Mouse (Mus musculus) embryonic facial prominence, embryonic 12.5 days (tissue): ENCODE results near the gene Paip2b. TPM values are rescaled to one million over a fixed set of nuclear protein-coding genes. Genes with fewer than 3 reads are reported as not detected.
A peak's percentile ranks its signal among the peaks of the same experiment; 100 is the strongest.
"Not testable (repeated sequence)": the region's sequence is repeated elsewhere in the genome, so short reads cannot be mapped to it uniquely, and the experiment has no call there.

Source experiments
- ATAC-seq: fragments of 200-750 bp; cut with Nextera tagmentation; 2 replicates; pipeline ENCODE4 v1.8.0; 2017; ENCODE audit not compliant: insufficient number of reproducible peaks, insufficient read depth, low FRiP score, low TSS enrichment
- H3K27ac ChIP-seq: fragments of 300-500 bp; sonication (generic); 2 replicates; pipeline ENCODE4 v1.5.1; 2016; ENCODE audit warnings: mild to moderate bottlenecking
- H3K27me3 ChIP-seq: fragments of 300-500 bp; sonication (generic); 2 replicates; pipeline ENCODE4 v1.6.1; 2016; ENCODE audit warnings: mild to moderate bottlenecking, moderate library complexity
- H3K36me3 ChIP-seq: fragments of 300-500 bp; sonication (generic); 2 replicates; pipeline ENCODE4 v1.6.1; 2016; ENCODE audit warnings: mild to moderate bottlenecking
- H3K4me1 ChIP-seq: fragments of 300-500 bp; sonication (generic); 2 replicates; pipeline ENCODE4 v1.6.1; 2016
- H3K4me2 ChIP-seq: fragments of 300-500 bp; sonication (generic); replicated peaks from 2 replicates; pipeline ENCODE4 v1.6.1; 2016; ENCODE audit warnings: mild to moderate bottlenecking, moderate library complexity
- H3K4me3 ChIP-seq: fragments of 300-500 bp; sonication (generic); 2 replicates; pipeline ENCODE4 v1.5.1; 2016; ENCODE audit warnings: mild to moderate bottlenecking
- H3K9ac ChIP-seq: fragments of 300-500 bp; sonication (generic); 2 replicates; pipeline ENCODE4 v1.6.1; 2016; ENCODE audit warnings: mild to moderate bottlenecking, moderate library complexity
- H3K9me3 ChIP-seq: fragments of 300-500 bp; sonication (generic); 2 replicates; pipeline ENCODE4 v1.6.1; 2016; ENCODE audit warnings: mild to moderate bottlenecking, moderate library complexity
- WGBS: fragments of 180-500 bp; shearing (Covaris S2); methylation state at CpG from one replicate; pipeline ENCODE4 v1.1.7; 2016; 5-methylcytosine and 5-hydroxymethylcytosine counted together
- polyA plus RNA-seq: library from polyadenylated mRNA; unstranded; fragments of >200 nt; fragmentation: Nextera tagmentation; extraction: Ambion mirVana; gene quantifications from 2 replicates; pipeline ENCODE4 v1.2.1, GENCODE M21; 2016

Gene Paip2b
- polyA plus RNA-seq, 1 experiment from 2014 or later = 20.0 TPM

DNA sequence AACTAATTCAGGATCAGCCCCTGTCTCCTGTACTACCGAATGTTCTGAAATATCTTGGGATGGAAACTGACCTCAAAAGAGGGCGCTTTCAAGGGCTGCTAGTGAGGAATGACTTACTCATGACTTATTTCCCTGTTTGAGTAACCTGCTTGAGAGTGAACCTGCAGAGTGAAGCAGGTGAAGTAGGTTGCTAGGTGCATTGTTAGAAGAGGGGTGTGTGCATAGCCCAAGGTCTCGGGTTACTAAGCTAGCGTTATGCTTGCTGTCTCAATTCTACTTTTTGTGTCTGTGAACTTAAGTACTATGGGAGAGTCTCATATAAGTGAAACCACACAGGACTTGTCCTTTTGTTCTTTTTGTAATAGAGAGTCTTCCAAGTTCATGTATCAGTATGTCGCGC is 8.5 kb upstream of the Paip2b start:
- Histone ChIP-seq H3K4me1 (no peaks in the 10 kb centered on the region), H3K4me2 (no peak overlapping the region), H3K27me3 (no peaks in the 10 kb centered on the region), H3K27ac (no peak overlapping the region), H3K9ac (no peak overlapping the region), H3K36me3 (no peaks in the 10 kb centered on the region), H3K9me3 (no peaks in the 10 kb centered on the region), H3K4me3 (no peak overlapping the region)
- ATAC-seq = no peak
- WGBS = 83% methylated on average over 6 of the region's 6 CpGs

GRCm38 (mm10) chr6:83838046-83838445 is 6.5 kb upstream of the Paip2b start:
- Histone ChIP-seq H3K27ac (no peak overlapping the region), H3K4me2 (no peak overlapping the region), H3K4me3 (no peak overlapping the region), H3K36me3 (no peaks in the 10 kb centered on the region), H3K4me1 (no peaks in the 10 kb centered on the region), H3K9ac (no peak overlapping the region), H3K27me3 (no peaks in the 10 kb centered on the region), H3K9me3 (no peaks in the 10 kb centered on the region)
- 90% methylated on average over 2 of the region's 2 CpGs for WGBS
- no peak for ATAC-seq

GRCm38 (mm10) chr6:83836826-83837225 is 5.3 kb upstream of the Paip2b start:
- Histone ChIP-seq H3K9me3 (no peaks in the 10 kb centered on the region), H3K27me3 (no peaks in the 10 kb centered on the region), H3K4me2 (no peak overlapping the region), H3K9ac (no peak overlapping the region), H3K27ac (no peak overlapping the region), H3K4me3 (no peak overlapping the region), H3K4me1 (no peaks in the 10 kb centered on the region), H3K36me3 (no peaks in the 10 kb centered on the region)
- 81% methylated on average over 2 of the region's 2 CpGs for WGBS
- no peak for ATAC-seq

DNA sequence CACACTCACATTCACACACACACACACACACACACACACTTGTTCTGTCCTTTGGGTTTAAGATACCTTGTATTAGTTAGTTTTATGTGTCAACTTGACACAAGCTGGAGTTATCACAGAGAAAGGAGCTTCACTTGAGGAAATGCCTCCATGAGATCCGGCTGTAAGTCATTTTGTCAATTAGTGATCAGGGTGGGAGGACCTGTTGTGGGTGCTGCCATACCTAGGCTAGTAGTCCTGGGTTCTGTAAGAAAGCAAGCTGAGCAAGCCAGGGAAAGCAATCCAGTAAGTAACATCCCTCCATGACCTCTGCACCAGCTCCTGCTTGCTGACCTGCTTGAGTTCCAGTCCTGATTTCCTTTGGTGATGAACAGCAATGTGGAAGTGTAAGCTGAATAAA is 852 bp upstream of the Paip2b start:
- ATAC-seq, H3K4me1 ChIP-seq, H3K9me3 ChIP-seq, H3K27me3 ChIP-seq, H3K36me3 ChIP-seq: not testable (repeated sequence)
- 55% methylated on average over 1 of the region's 1 CpGs for WGBS
- H3K4me3 ChIP-seq = peak overlapping the region; percentile 28
- H3K27ac ChIP-seq = 0 out of 2 replicates have a peak overlapping the region, but pooled peaks have one; percentile 46
- H3K4me2 ChIP-seq = peak overlapping the region; percentile 48
- H3K9ac ChIP-seq = 0 out of 2 replicates have a peak overlapping the region, but pooled peaks have one; percentile 24

DNA sequence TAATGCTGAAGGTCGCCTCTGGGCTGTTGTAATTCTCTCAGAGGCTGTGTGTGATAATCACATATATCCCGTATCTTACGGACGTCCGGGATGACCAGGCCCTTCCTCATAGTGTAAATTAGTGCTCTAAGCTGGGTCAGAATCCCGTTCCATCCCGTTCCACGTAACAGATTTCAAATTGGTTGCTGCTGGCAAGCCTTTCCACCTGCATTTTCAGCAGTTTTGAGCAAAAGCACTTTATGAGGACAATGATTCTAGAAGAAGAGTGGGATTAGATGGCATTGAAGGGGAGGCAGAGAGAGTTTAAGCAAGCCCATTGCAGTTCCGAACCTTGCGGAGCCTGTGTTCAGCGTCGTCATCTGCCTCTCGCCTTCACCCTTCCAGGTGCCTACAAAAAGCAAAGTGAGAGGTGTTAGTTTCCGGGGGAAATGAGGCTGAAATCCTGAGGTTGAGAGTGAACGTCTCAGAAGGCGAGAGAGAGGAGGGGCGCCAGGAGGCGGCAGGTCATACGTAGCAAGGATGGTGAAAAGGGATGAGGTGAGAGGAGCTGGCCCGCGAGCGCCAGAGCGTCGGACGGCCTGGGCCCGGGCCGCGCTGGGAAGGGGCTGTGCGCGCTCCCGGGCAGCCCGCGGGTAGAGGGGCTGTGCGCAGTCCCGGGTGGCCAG is 468 bp downstream of the Paip2b start:
- Histone ChIP-seq H3K27me3 (no peaks in the 10 kb centered on the region), H3K4me1 (0 out of 2 replicates have a peak, but pooled peaks cover 4% of the 10 kb centered on the region), H3K36me3 (0 out of 2 replicates have a peak, but pooled peaks cover 5% of the 10 kb centered on the region), H3K9me3 (no peaks in the 10 kb centered on the region), H3K27ac (peak overlapping the region; percentile 69), H3K4me3 (peak overlapping the region; percentile 54), H3K9ac (peak overlapping the region; percentile 64), H3K4me2 (peak overlapping the region; percentile 82)
- ATAC-seq = no peak; the same call in 1 of the 2 replicates
- under 1% methylated on average over 33 of the region's 35 CpGs for WGBS

DNA sequence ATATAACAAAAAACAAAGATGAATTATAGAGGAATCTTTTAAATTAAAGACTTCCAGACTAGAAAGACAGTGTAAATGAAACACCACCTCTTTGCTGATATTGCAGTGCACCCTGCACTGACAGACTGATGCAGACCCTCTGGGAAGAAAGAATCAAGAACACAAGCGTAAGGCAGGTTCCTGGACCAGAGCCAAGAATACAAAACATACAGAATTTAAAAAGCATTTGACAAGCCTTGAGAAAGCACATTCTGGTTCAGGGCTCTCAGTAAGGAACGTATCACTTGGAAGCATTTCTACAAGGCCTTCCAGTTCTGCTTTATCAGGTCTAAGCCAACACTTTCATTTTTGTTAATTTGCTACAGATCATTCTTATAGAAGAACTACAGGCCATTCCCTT is 9.7 kb downstream of the Paip2b start:
- WGBS = 46% methylated on average over 2 of the region's 2 CpGs
- no peaks in the 10 kb centered on the region for H3K27me3 ChIP-seq
- no peaks in the 10 kb centered on the region for H3K36me3 ChIP-seq
- H3K4me3 ChIP-seq = no peak overlapping the region
- no peak overlapping the region for H3K4me2 ChIP-seq
- H3K4me1 ChIP-seq = peaks cover 7% of the 10 kb centered on the region
- H3K9me3 ChIP-seq = no peaks in the 10 kb centered on the region
- ATAC-seq = no peak
- H3K9ac ChIP-seq = no peak overlapping the region
- H3K27ac ChIP-seq = no peak overlapping the region

DNA sequence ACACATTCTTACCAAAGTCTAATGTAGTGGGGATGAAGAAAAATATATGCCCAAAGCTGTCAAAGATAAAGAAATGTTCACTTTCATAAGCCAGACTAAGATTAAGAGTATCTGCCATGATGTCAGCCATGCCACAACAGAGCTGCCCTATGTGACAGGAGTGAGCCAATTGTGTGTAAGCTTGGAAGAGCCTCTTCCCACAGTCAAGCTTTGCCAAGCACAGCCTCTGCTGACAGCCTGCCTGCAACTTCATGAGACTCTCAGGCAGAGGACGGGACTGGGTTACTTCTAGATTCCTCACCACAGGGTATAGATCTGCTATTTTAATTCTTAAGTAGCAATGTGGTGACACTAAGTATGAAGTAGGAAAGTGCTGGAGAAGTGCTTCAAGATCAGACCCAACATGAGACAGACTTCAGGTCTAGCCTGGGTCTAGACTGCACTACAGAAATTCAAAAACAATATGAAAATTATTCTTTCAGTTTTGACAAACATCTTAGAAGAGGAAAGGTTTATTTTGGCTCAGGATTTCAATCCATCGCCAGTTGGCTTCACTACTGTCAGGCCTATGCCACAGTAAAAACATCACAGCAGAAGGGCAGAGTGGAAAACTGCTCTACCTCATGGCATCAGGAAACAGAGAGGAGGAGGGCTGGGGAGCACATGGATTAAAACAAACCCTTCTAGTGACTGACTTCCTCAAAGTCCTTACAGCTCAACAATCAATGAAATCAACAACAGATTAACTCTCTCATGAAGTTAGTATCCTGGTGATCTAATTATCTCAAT is 10.6 kb downstream of the Paip2b start:
- no peak for ATAC-seq
- Histone ChIP-seq H3K27ac (no peak overlapping the region), H3K4me1 (peaks cover 7% of the 10 kb centered on the region), H3K36me3 (peaks cover 3% of the 10 kb centered on the region; the same call in 1 of the 2 replicates), H3K9me3 (no peaks in the 10 kb centered on the region), H3K4me2 (no peak overlapping the region), H3K9ac (no peak overlapping the region), H3K27me3 (no peaks in the 10 kb centered on the region), H3K4me3 (no peak overlapping the region)
- WGBS = 83% methylated on average over 2 of the region's 2 CpGs

DNA sequence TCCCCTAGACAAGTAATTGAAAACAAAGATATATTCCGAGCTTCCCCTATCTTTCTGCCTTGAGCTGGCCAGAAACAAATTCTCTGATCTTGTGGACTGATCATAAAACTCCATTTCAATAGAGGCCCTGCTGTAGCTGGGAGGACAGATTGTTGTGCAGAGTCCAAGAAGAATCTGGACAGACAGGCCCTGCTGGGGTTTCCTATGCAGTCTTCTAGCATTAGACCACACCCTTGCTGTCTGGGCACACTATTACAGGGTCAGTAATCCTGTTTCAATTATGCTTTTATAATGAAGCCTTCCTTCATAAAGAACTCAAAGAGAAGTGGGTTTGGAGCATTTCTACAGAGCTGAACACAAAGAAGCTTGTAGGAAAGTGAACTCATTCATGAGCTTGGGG is 12.5 kb downstream of the Paip2b start:
- no peak overlapping the region for H3K4me2 ChIP-seq
- no peaks in the 10 kb centered on the region for H3K27me3 ChIP-seq
- H3K36me3 ChIP-seq = peaks cover 4% of the 10 kb centered on the region
- H3K9ac ChIP-seq = no peak overlapping the region
- WGBS = 79% methylated on average over 1 of the region's 1 CpGs
- no peak for ATAC-seq
- H3K4me3 ChIP-seq = no peak overlapping the region
- H3K27ac ChIP-seq = no peak overlapping the region
- H3K4me1 ChIP-seq = peaks cover 7% of the 10 kb centered on the region
- no peaks in the 10 kb centered on the region for H3K9me3 ChIP-seq

DNA sequence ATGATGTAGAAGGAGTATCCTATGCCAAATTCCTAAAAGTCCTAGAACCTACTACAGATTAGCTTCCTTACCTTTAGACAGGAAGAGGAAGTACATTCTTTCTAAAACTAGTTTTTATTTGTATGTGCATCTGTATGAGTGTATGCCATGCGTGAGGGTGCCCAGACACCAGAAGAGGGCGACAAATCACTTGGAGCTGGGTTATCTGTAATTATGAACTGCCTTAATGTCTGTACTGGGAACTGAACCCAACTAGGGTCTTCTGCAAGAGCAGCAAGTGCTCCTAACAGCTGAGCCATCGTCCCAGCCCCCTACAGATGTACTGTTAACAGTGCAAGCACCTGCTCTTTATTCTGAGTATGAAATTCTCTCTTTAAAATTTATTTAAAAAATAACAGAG is 15.7 kb downstream of the Paip2b start:
- Histone ChIP-seq H3K27ac (no peak overlapping the region), H3K27me3 (no peaks in the 10 kb centered on the region), H3K36me3 (peaks cover 16% of the 10 kb centered on the region), H3K9ac (no peak overlapping the region), H3K4me1 (no peaks in the 10 kb centered on the region), H3K4me3 (no peak overlapping the region), H3K4me2 (no peak overlapping the region), H3K9me3 (no peaks in the 10 kb centered on the region)
- no peak for ATAC-seq
- 93% methylated on average over 3 of the region's 3 CpGs for WGBS

DNA sequence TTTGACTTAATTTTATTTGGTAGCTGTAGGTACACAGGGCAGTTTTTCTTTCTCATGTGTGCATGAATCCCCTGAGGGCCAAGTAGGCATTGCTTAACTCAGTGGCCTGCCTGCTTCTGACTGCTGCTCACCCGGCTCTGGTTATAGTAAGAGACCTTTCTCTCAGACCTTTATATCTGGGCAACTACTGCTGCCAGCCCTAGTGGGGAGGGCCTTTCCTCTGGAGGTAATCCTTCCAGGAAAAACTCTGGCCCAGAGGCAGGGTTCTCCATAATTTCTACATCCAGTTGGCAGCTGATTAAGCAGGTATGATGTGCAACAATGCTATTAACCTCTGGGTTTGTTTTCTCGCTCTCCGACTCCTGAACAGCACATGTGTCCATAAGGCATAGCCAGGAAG is 28.7 kb downstream of the Paip2b start:
- ATAC-seq = no peak
- H3K27ac ChIP-seq = no peak overlapping the region
- no peaks in the 10 kb centered on the region for H3K9me3 ChIP-seq
- H3K4me3 ChIP-seq = no peak overlapping the region
- H3K9ac ChIP-seq = no peak overlapping the region
- peaks cover 44% of the 10 kb centered on the region for H3K36me3 ChIP-seq
- WGBS = 83% methylated on average over 3 of the region's 3 CpGs
- no peaks in the 10 kb centered on the region for H3K27me3 ChIP-seq
- H3K4me1 ChIP-seq = no peaks in the 10 kb centered on the region
- no peak overlapping the region for H3K4me2 ChIP-seq

- WGBS = 93% methylated on average over 5 of the region's 5 CpGs
- H3K9me3 ChIP-seq = no peaks in the 10 kb centered on the region
- peaks cover 40% of the 10 kb centered on the region for H3K36me3 ChIP-seq
- H3K4me1 ChIP-seq = no peaks in the 10 kb centered on the region
- no peak overlapping the region for H3K4me2 ChIP-seq
- no peaks in the 10 kb centered on the region for H3K27me3 ChIP-seq
- H3K9ac ChIP-seq = no peak overlapping the region
- ATAC-seq = no peak
- no peak overlapping the region for H3K27ac ChIP-seq
- H3K4me3 ChIP-seq = no peak overlapping the region
Measured at GRCm38 (mm10) chr6:83802033-83802432, 29.5 kb downstream of the Paip2b start.

- ATAC-seq = no peak
- Histone ChIP-seq H3K9me3 (no peaks in the 10 kb centered on the region), H3K36me3 (peaks cover 22% of the 10 kb centered on the region), H3K4me2 (no peak overlapping the region), H3K4me3 (no peak overlapping the region), H3K4me1 (peaks cover 4% of the 10 kb centered on the region), H3K27me3 (no peaks in the 10 kb centered on the region), H3K9ac (no peak overlapping the region), H3K27ac (no peak overlapping the region)
- WGBS = 60% methylated on average over 3 of the region's 3 CpGs
Measured at GRCm38 (mm10) chr6:83796686-83797085, 34.9 kb downstream of the Paip2b start.
